Mouse (Mus musculus): Measurements from ENCODE around the gene Zfp385b. TPM values are rescaled to one million over a fixed set of nuclear protein-coding genes. Genes with fewer than 3 reads are reported as not detected.

Zfp385b gene
- polyA plus RNA-seq, 1 experiment from 2014 or later: 5.6 TPM

- 85% methylated on average over 2 of the region's 2 CpGs for WGBS
- ATAC-seq (ENCODE audit: insufficient read depth): no peak
- no peaks in the 10 kb centered on the region for H3K36me3 ChIP-seq (ENCODE audit: insufficient read depth)
Measured at GRCm38 (mm10) chr2:77440591-77440990, 378.8 kb downstream of the Zfp385b start.

GRCm38 (mm10) chr2:77436241-77436759 is 383.1 kb downstream of the Zfp385b start:
- TF ChIP-seq CTCF (IDR thresholded peaks at IDR 0.05; ENCODE audit: low read depth): no peak
- no peak for DNase-seq

More at GRCm38 (mm10) chr2:77440591-77440990, 378.8 kb downstream of the Zfp385b start:
- H3K4me2 ChIP-seq: no peak overlapping the region
- no peak overlapping the region for H3K9ac ChIP-seq
- DNase-seq: no peak
- no peaks in the 10 kb centered on the region for H3K4me1 ChIP-seq (ENCODE audit: insufficient read depth)
- no peak overlapping the region for H3K27ac ChIP-seq (ENCODE audit: low read depth)
- no peaks in the 10 kb centered on the region for H3K27me3 ChIP-seq (ENCODE audit: insufficient read depth, low read length)
- TF ChIP-seq CTCF (IDR thresholded peaks at IDR 0.05; ENCODE audit: low read depth): no peak
- H3K4me3 ChIP-seq (ENCODE audit: low read depth, low read length): no peak overlapping the region
- H3K9me3 ChIP-seq (ENCODE audit: low read depth, low read length): no peaks in the 10 kb centered on the region

GRCm38 (mm10) chr2:77419476-77419875 is 400.0 kb downstream of the Zfp385b start:
- no peaks in the 10 kb centered on the region for H3K27me3 ChIP-seq (ENCODE audit: insufficient read depth, low read length)
- H3K27ac ChIP-seq (ENCODE audit: low read depth): no peak overlapping the region
- H3K4me1 ChIP-seq (ENCODE audit: insufficient read depth): no peaks in the 10 kb centered on the region
- no peak overlapping the region for H3K4me2 ChIP-seq
- TF ChIP-seq CTCF (IDR thresholded peaks at IDR 0.05; ENCODE audit: low read depth): no peak
- no peaks in the 10 kb centered on the region for H3K9me3 ChIP-seq (ENCODE audit: low read depth, low read length)
- ATAC-seq (ENCODE audit: insufficient read depth) (no peak), DNase-seq (no peak)
- no peak overlapping the region for H3K9ac ChIP-seq
- no peak overlapping the region for H3K4me3 ChIP-seq (ENCODE audit: low read depth, low read length)
- H3K36me3 ChIP-seq (ENCODE audit: insufficient read depth): no peaks in the 10 kb centered on the region
- 64% methylated on average over 10 of the region's 10 CpGs for WGBS

More at GRCm38 (mm10) chr2:77436241-77436759, 383.1 kb downstream of the Zfp385b start:
- Histone ChIP-seq H3K9ac (no peak overlapping the region), H3K9me3 (ENCODE audit: low read depth, low read length) (no peaks in the 10 kb centered on the region), H3K4me1 (ENCODE audit: insufficient read depth) (no peaks in the 10 kb centered on the region), H3K27me3 (ENCODE audit: insufficient read depth, low read length) (no peaks in the 10 kb centered on the region), H3K36me3 (ENCODE audit: insufficient read depth) (no peaks in the 10 kb centered on the region), H3K4me2 (no peak overlapping the region), H3K4me3 (ENCODE audit: low read depth, low read length) (no peak overlapping the region), H3K27ac (ENCODE audit: low read depth) (no peak overlapping the region)
- 75% methylated on average over 9 of the region's 9 CpGs for WGBS
- ATAC-seq (ENCODE audit: insufficient read depth): no peak

GRCm38 (mm10) chr2:77418078-77418477 is 401.4 kb downstream of the Zfp385b start:
- H3K36me3 ChIP-seq (ENCODE audit: insufficient read depth): no peaks in the 10 kb centered on the region
- no peaks in the 10 kb centered on the region for H3K4me1 ChIP-seq (ENCODE audit: insufficient read depth)
- H3K9ac ChIP-seq: no peak overlapping the region
- H3K27me3 ChIP-seq (ENCODE audit: insufficient read depth, low read length): no peaks in the 10 kb centered on the region
- no peaks in the 10 kb centered on the region for H3K9me3 ChIP-seq (ENCODE audit: low read depth, low read length)
- WGBS: 61% methylated on average over 5 of the region's 5 CpGs
- DNase-seq (no peak), ATAC-seq (ENCODE audit: insufficient read depth) (no peak)
- no peak overlapping the region for H3K4me2 ChIP-seq
- H3K4me3 ChIP-seq (ENCODE audit: low read depth, low read length): no peak overlapping the region
- TF ChIP-seq CTCF (IDR thresholded peaks at IDR 0.05; ENCODE audit: low read depth): no peak
- H3K27ac ChIP-seq (ENCODE audit: low read depth): no peak overlapping the region

GRCm38 (mm10) chr2:77412171-77412570 is 407.3 kb downstream of the Zfp385b start:
- WGBS: 89% methylated on average over 9 of the region's 9 CpGs
- H3K4me1 ChIP-seq (ENCODE audit: insufficient read depth): no peaks in the 10 kb centered on the region
- no peak for DNase-seq

GRCm38 (mm10) chr2:77411612-77412011 is 407.8 kb downstream of the Zfp385b start:
- Histone ChIP-seq H3K9me3 (ENCODE audit: low read depth, low read length) (no peaks in the 10 kb centered on the region), H3K27ac (ENCODE audit: low read depth) (no peak overlapping the region), H3K4me1 (ENCODE audit: insufficient read depth) (no peaks in the 10 kb centered on the region), H3K27me3 (ENCODE audit: insufficient read depth, low read length) (no peaks in the 10 kb centered on the region), H3K4me3 (ENCODE audit: low read depth, low read length) (no peak overlapping the region), H3K4me2 (no peak overlapping the region), H3K9ac (no peak overlapping the region), H3K36me3 (ENCODE audit: insufficient read depth) (no peaks in the 10 kb centered on the region)
- 78% methylated on average over 13 of the region's 13 CpGs for WGBS
- ATAC-seq (ENCODE audit: insufficient read depth): no peak
- TF ChIP-seq CTCF (IDR thresholded peaks at IDR 0.05; ENCODE audit: low read depth): no peak
- no peak for DNase-seq

More at GRCm38 (mm10) chr2:77412171-77412570, 407.3 kb downstream of the Zfp385b start:
- Histone ChIP-seq H3K9me3 (ENCODE audit: low read depth, low read length) (no peaks in the 10 kb centered on the region), H3K4me2 (no peak overlapping the region), H3K4me3 (ENCODE audit: low read depth, low read length) (no peak overlapping the region), H3K36me3 (ENCODE audit: insufficient read depth) (no peaks in the 10 kb centered on the region), H3K27ac (ENCODE audit: low read depth) (no peak overlapping the region), H3K9ac (no peak overlapping the region), H3K27me3 (ENCODE audit: insufficient read depth, low read length) (no peaks in the 10 kb centered on the region)
- TF ChIP-seq CTCF (IDR thresholded peaks at IDR 0.05; ENCODE audit: low read depth): no peak
- ATAC-seq (ENCODE audit: insufficient read depth): no peak

GRCm38 (mm10) chr2:77409521-77410135 is 409.8 kb downstream of the Zfp385b start:
- no peaks in the 10 kb centered on the region for H3K4me1 ChIP-seq (ENCODE audit: insufficient read depth)
- no peaks in the 10 kb centered on the region for H3K9me3 ChIP-seq (ENCODE audit: low read depth, low read length)
- ATAC-seq (ENCODE audit: insufficient read depth): peak; percentile 47; the same call in 1 of the 2 replicates
- DNase-seq: no peak
- H3K4me2 ChIP-seq: no peak overlapping the region
- H3K27ac ChIP-seq (ENCODE audit: low read depth): no peak overlapping the region
- no peak overlapping the region for H3K4me3 ChIP-seq (ENCODE audit: low read depth, low read length)
- 42% methylated on average over 5 of the region's 5 CpGs for WGBS
- H3K36me3 ChIP-seq (ENCODE audit: insufficient read depth): no peaks in the 10 kb centered on the region
- H3K9ac ChIP-seq: no peak overlapping the region
- no peaks in the 10 kb centered on the region for H3K27me3 ChIP-seq (ENCODE audit: insufficient read depth, low read length)
- TF ChIP-seq CTCF (IDR thresholded peaks at IDR 0.05; ENCODE audit: low read depth): no peak
